Mouse (Mus musculus) kidney, postnatal 0 days (tissue): ENCODE data around the gene Ptpre. TPM values are rescaled to one million over a fixed set of nuclear protein-coding genes. Genes with fewer than 3 reads are reported as not detected.
A peak's percentile ranks its signal among the peaks of the same experiment; 100 is the strongest.

Experiments
- ATAC-seq: fragments of 200-750 bp; cut with Nextera tagmentation; replicated peaks from 2 replicates; pipeline ENCODE4 v1.8.0; 2017; ENCODE audit warnings: low read depth, moderate number of reproducible peaks, moderate TSS enrichment, moderate library complexity; ENCODE audit not compliant: low FRiP score
- DNase-seq: peaks from one replicate; pipeline ENCODE4 v3.0.0-alpha.2; 2016; ENCODE audit warnings: low spot score
- H3K27ac ChIP-seq: fragments of 300-500 bp; sonication (generic); 2 replicates; pipeline ENCODE4 v1.5.1; 2014; ENCODE audit warnings: mild to moderate bottlenecking
- H3K27me3 ChIP-seq: fragments of 300-500 bp; sonication (generic); 2 replicates; pipeline ENCODE4 v1.6.1; 2014; ENCODE audit warnings: low read length, mixed read lengths; ENCODE audit not compliant: insufficient read depth
- H3K36me3 ChIP-seq: fragments of 300-500 bp; sonication (generic); 2 replicates; pipeline ENCODE4 v1.6.1; 2014; ENCODE audit warnings: low read length, mixed read lengths; ENCODE audit not compliant: insufficient read depth
- H3K4me1 ChIP-seq: fragments of 300-500 bp; sonication (generic); replicated peaks from 2 replicates; pipeline ENCODE4 v1.6.1; 2014; ENCODE audit warnings: antibody characterized with exemption, low read length, mixed read lengths; ENCODE audit not compliant: insufficient read depth
- H3K4me2 ChIP-seq: fragments of 300-500 bp; sonication (generic); 2 replicates; pipeline ENCODE4 v1.6.1; 2014; ENCODE audit warnings: mild to moderate bottlenecking, low read length, moderate library complexity, mixed read lengths
- H3K4me3 ChIP-seq: fragments of 300-500 bp; sonication (generic); replicated peaks from 2 replicates; pipeline ENCODE4 v1.5.1; 2014; ENCODE audit warnings: low read depth, low read length
- H3K9ac ChIP-seq: fragments of 300-500 bp; sonication (generic); 2 replicates; pipeline ENCODE4 v1.6.1; 2014; ENCODE audit warnings: low read depth, low read length
- H3K9me3 ChIP-seq: fragments of 300-500 bp; sonication (generic); replicated peaks from 2 replicates; pipeline ENCODE4 v1.6.1; 2016; ENCODE audit warnings: low read length, inconsistent platforms, mixed read lengths
- CTCF ChIP-seq: IDR thresholded peaks from 2 replicates; pipeline ENCODE4 v1.5.1; 2016; ENCODE audit warnings: antibody characterized with exemption, low read depth, mild to moderate bottlenecking, moderate library complexity
- WGBS: fragments of 180-500 bp; shearing (Covaris S2); extraction: QIAGEN DNeasy Blood & Tissue Kit; methylation state at CpG from one replicate; pipeline ENCODE4 v1.1.7; 2014; 5-methylcytosine and 5-hydroxymethylcytosine counted together
- polyA plus RNA-seq: library from polyadenylated mRNA; unstranded; fragments of >200 nt; fragmentation: Nextera tagmentation; extraction: Ambion mirVana; gene quantifications from 2 replicates; pipeline ENCODE4 v1.2.1, GENCODE M21; 2015

Ptpre gene
- polyA plus RNA-seq, 1 experiment from 2014 or later: 1.3 TPM

GRCm38 (mm10) chr7:135660314-135660713 lies 123.0 kb downstream of the Ptpre start:
- TF ChIP-seq CTCF: no peak
- Histone ChIP-seq H3K27me3 (no peaks in the 10 kb centered on the region), H3K9me3 (no peaks in the 10 kb centered on the region), H3K4me1 (no peaks in the 10 kb centered on the region), H3K9ac (no peak overlapping the region), H3K4me3 (no peak overlapping the region), H3K4me2 (no peak overlapping the region), H3K36me3 (no peaks in the 10 kb centered on the region), H3K27ac (no peak overlapping the region)
- no peak for ATAC-seq
- no peak for DNase-seq

DNA sequence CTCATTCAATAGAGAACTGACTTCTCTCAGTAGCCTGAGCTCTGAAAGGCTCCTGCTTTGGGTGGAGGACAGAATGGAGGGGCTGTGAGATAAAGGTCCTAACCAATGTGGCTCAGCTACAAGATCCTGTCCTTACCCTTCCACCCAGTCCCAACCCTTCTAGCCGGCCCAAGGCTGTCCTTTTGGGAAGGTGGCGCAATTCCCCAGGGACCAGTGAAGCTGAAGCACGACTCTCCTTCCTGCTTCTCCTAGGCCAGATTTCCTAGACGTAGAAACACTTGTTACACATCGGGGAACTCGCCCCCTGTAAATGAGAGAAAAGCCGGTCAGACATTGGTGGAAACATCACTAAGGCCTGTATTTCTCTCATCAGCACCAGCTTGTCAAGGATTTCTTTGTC lies 126.9 kb downstream of the Ptpre start:
- no peak for TF ChIP-seq CTCF
- DNase-seq (no peak), ATAC-seq (no peak)
- Histone ChIP-seq H3K27me3 (no peaks in the 10 kb centered on the region), H3K9ac (no peak overlapping the region), H3K4me2 (no peak overlapping the region), H3K9me3 (no peaks in the 10 kb centered on the region), H3K36me3 (no peaks in the 10 kb centered on the region), H3K27ac (no peak overlapping the region), H3K4me3 (no peak overlapping the region), H3K4me1 (no peaks in the 10 kb centered on the region)
- 74% methylated on average over 7 of the region's 7 CpGs for WGBS

DNA sequence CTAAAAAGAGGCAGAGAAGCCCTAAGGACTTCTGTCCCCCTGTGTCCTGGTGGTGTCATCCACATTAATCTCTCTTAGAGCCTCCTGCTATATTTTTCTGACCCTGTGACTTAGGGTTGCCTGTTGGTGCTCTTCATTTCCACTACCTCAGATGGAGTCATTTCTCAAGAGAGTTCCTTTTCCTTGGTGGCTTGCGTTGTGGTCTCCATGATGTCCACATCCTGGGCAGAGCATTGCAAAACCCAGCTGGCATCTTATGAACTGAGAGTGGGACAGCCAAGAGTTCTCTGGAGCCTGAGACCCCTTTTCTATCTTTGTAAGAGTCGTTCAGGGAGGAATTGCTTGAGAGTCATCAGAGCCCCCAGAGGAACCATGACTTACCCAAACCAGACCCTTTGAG lies 129.0 kb downstream of the Ptpre start:
- DNase-seq (no peak), ATAC-seq (no peak)
- no peaks in the 10 kb centered on the region for H3K36me3 ChIP-seq
- no peak overlapping the region for H3K4me3 ChIP-seq
- no peak for TF ChIP-seq CTCF
- H3K9ac ChIP-seq: no peak overlapping the region
- no peaks in the 10 kb centered on the region for H3K27me3 ChIP-seq
- H3K27ac ChIP-seq: no peak overlapping the region
- WGBS: 84% methylated on average over 2 of the region's 2 CpGs
- no peaks in the 10 kb centered on the region for H3K4me1 ChIP-seq
- no peak overlapping the region for H3K4me2 ChIP-seq
- H3K9me3 ChIP-seq: no peaks in the 10 kb centered on the region

GRCm38 (mm10) chr7:135668852-135669739 lies 131.8 kb downstream of the Ptpre start:
- no peak overlapping the region for H3K27ac ChIP-seq
- H3K4me1 ChIP-seq: no peaks in the 10 kb centered on the region
- no peaks in the 10 kb centered on the region for H3K9me3 ChIP-seq
- no peak overlapping the region for H3K4me2 ChIP-seq
- H3K27me3 ChIP-seq: no peaks in the 10 kb centered on the region
- peak; percentile 87 for TF ChIP-seq CTCF
- peak; percentile 49; the same call in 1 of the 2 replicates for ATAC-seq
- 43% methylated on average over 16 of the region's 16 CpGs for WGBS
- H3K9ac ChIP-seq: no peak overlapping the region
- H3K36me3 ChIP-seq: no peaks in the 10 kb centered on the region
- no peak overlapping the region for H3K4me3 ChIP-seq
- peak; percentile 83 for DNase-seq

GRCm38 (mm10) chr7:135673576-135673975 lies 136.3 kb downstream of the Ptpre start:
- Histone ChIP-seq H3K27me3 (no peaks in the 10 kb centered on the region), H3K9me3 (no peaks in the 10 kb centered on the region), H3K9ac (no peak overlapping the region), H3K4me3 (no peak overlapping the region), H3K4me2 (no peak overlapping the region), H3K36me3 (no peaks in the 10 kb centered on the region), H3K4me1 (no peaks in the 10 kb centered on the region), H3K27ac (no peak overlapping the region)
- DNase-seq: no peak
- no peak for ATAC-seq
- WGBS: 51% methylated on average over 3 of the region's 3 CpGs
- TF ChIP-seq CTCF: no peak

DNA sequence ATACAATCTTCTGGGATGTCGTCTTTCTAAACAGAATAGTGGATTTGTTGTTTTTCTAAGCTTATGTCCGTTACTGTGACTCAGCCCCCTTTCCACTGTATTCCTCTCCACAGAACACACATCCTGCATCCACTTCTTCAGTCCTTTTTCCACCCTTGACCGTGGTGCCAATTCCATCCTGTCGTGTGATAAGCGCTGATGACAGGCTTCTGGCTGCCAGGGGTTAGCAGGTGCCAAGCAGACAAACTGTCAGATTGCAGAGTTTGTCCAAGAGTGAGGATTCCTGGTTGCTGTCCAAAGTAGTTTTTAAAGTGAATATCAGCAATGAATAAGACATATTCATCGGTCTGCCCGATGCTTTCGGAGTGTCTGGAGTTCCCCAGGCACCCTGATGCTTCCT lies 139.4 kb downstream of the Ptpre start:
- H3K9ac ChIP-seq: no peak overlapping the region
- H3K36me3 ChIP-seq: no peaks in the 10 kb centered on the region
- TF ChIP-seq CTCF: no peak
- no peaks in the 10 kb centered on the region for H3K27me3 ChIP-seq
- ATAC-seq (no peak), DNase-seq (no peak)
- no peak overlapping the region for H3K4me3 ChIP-seq
- no peaks in the 10 kb centered on the region for H3K9me3 ChIP-seq
- 82% methylated on average over 8 of the region's 8 CpGs for WGBS
- H3K4me1 ChIP-seq: no peaks in the 10 kb centered on the region
- no peak overlapping the region for H3K4me2 ChIP-seq
- no peak overlapping the region for H3K27ac ChIP-seq
